Mouse (Mus musculus) hindbrain, embryonic 16.5 days (tissue): ENCODE data around the gene Ier2. TPM values are rescaled to one million over a fixed set of nuclear protein-coding genes. Genes with fewer than 3 reads are reported as not detected.
"Not testable (repeated sequence)": the region's sequence is repeated elsewhere in the genome, so short reads cannot be mapped to it uniquely, and the experiment has no call there.

ENCODE experiments used
- ATAC-seq: fragments of 200-750 bp; cut with Nextera tagmentation; 2 replicates; pipeline ENCODE4 v1.8.0; 2017; ENCODE audit warnings: moderate TSS enrichment, moderate library complexity
- H3K27ac ChIP-seq: fragments of 300-500 bp; sonication (generic); 2 replicates; pipeline ENCODE4 v1.5.1; 2014; ENCODE audit warnings: low read depth, mild to moderate bottlenecking, control low read depth, low read length, moderate library complexity
- H3K27me3 ChIP-seq: fragments of 300-500 bp; sonication (generic); replicated peaks from 2 replicates; pipeline ENCODE4 v1.6.1; 2014; ENCODE audit warnings: low read length; ENCODE audit not compliant: control insufficient read depth, insufficient read depth
- H3K36me3 ChIP-seq: fragments of 300-500 bp; sonication (generic); 2 replicates; pipeline ENCODE4 v1.6.1; 2014; ENCODE audit warnings: mild to moderate bottlenecking, low read length, moderate library complexity, mixed read lengths; ENCODE audit not compliant: control insufficient read depth, insufficient read depth
- H3K4me1 ChIP-seq: fragments of 300-500 bp; sonication (generic); 2 replicates; pipeline ENCODE4 v1.6.1; 2014; ENCODE audit warnings: low read depth, low read length; ENCODE audit not compliant: control insufficient read depth, insufficient read depth
- H3K4me2 ChIP-seq: fragments of 300-500 bp; sonication (generic); 2 replicates; pipeline ENCODE4 v1.6.1; 2014; ENCODE audit warnings: mild to moderate bottlenecking, low read length, control low read depth, moderate library complexity
- H3K4me3 ChIP-seq: fragments of 300-500 bp; sonication (generic); 2 replicates; pipeline ENCODE4 v1.5.1; 2014; ENCODE audit warnings: mild to moderate bottlenecking, low read length, control low read depth, moderate library complexity
- H3K9ac ChIP-seq: fragments of 300-500 bp; sonication (generic); 2 replicates; pipeline ENCODE4 v1.6.1; 2014; ENCODE audit warnings: low read depth, mild to moderate bottlenecking, control low read depth, low read length, moderate library complexity
- H3K9me3 ChIP-seq: fragments of 300-500 bp; sonication (generic); 2 replicates; pipeline ENCODE4 v1.6.1; 2014; ENCODE audit warnings: mild to moderate bottlenecking, low read length, moderate library complexity; ENCODE audit not compliant: control insufficient read depth
- WGBS: fragments of 180-500 bp; shearing (Covaris S2); extraction: QIAGEN DNeasy Blood & Tissue Kit; methylation state at CpG from one replicate; pipeline ENCODE4 v1.1.7; 2014; 5-methylcytosine and 5-hydroxymethylcytosine counted together
- polyA plus RNA-seq: library from polyadenylated mRNA; unstranded; fragments of >200 nt; fragmentation: Nextera tagmentation; extraction: Ambion mirVana; gene quantifications from 2 replicates; pipeline ENCODE4 v1.2.1, GENCODE M21; 2015

Ier2 gene
- polyA plus RNA-seq, 1 experiment from 2014 or later: 18.2 TPM

DNA sequence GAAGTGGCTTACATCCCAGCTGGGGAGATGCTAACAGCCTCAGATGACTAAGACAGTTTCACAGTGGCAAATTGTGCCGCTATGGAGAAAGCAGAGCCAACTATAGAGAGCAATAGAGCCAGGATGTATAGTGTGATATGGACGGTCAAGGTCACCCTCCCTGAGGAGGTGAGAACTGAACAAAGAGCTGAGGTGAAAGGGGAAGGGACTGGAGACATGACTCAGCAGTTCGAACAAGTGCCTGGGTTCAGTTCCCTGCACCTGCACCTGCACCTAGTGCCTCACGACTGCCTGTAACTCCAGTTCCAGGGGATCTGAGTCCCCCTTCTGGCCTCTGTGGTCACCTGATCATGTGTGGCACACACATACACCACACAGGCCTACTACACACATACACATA is 32.5 kb downstream of the Ier2 start:
- H3K27me3 ChIP-seq: no peaks in the 10 kb centered on the region
- H3K9ac ChIP-seq: no peak overlapping the region
- no peak overlapping the region for H3K4me3 ChIP-seq
- H3K9me3 ChIP-seq: no peaks in the 10 kb centered on the region
- H3K4me1 ChIP-seq: peaks cover 5% of the 10 kb centered on the region
- no peak for ATAC-seq
- H3K4me2 ChIP-seq: no peak overlapping the region
- no peak overlapping the region for H3K27ac ChIP-seq
- 88% methylated on average over 4 of the region's 4 CpGs for WGBS
- H3K36me3 ChIP-seq: peaks cover 13% of the 10 kb centered on the region; the same call in 1 of the 2 replicates

DNA sequence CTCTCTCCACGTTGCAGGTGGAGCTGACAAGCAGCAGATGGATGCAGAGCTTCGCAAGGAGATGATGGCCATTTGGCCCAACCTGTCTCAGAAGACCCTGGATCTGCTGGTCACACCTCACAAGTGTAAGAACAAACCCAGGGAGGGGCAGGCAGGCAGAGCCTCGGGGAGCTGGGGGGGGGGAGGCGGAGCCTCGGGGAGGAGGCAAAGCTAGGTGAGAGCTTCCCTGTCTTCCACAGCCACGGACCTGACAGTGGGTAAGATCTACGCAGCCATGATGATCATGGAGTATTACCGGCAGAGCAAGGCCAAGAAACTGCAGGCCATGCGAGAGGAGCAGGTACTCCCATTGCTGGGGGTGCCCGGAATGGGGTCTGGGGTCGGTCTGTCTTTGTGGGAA is 33.1 kb downstream of the Ier2 start:
- peaks cover 13% of the 10 kb centered on the region; the same call in 1 of the 2 replicates for H3K36me3 ChIP-seq

DNA sequence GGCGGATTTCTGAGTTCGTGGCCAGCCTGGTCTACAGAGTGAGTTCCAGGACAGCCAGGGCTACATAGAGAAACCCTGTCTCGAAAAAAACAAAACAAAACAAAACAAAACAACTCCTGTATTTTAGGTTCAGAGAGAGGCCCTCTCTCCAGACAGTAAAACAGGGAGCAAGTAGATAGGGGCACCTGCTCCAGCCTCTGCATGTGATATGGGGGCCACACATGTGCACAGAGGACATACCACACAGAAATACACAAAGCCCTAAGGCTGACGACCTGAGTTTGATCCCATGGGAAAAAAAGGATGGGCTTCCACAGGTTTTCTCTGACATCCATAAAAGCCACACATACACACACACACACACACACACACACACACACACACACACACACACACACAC is 39.2 kb downstream of the Ier2 start:
- H3K27ac ChIP-seq, H3K4me1 ChIP-seq, H3K9me3 ChIP-seq, ATAC-seq, H3K4me2 ChIP-seq, H3K4me3 ChIP-seq, H3K36me3 ChIP-seq, H3K27me3 ChIP-seq, H3K9ac ChIP-seq: not testable (repeated sequence)
- 74% methylated on average over 4 of the region's 4 CpGs for WGBS

More for the DNA sequence above, 33.1 kb downstream of the Ier2 start:
- Histone ChIP-seq H3K27ac (no peak overlapping the region), H3K4me3 (no peak overlapping the region), H3K4me2 (no peak overlapping the region), H3K9me3 (no peaks in the 10 kb centered on the region), H3K9ac (no peak overlapping the region), H3K4me1 (no peaks in the 10 kb centered on the region; the same call in none of the 2 replicates), H3K27me3 (no peaks in the 10 kb centered on the region)
- WGBS: 84% methylated on average over 11 of the region's 11 CpGs
- ATAC-seq: no peak

DNA sequence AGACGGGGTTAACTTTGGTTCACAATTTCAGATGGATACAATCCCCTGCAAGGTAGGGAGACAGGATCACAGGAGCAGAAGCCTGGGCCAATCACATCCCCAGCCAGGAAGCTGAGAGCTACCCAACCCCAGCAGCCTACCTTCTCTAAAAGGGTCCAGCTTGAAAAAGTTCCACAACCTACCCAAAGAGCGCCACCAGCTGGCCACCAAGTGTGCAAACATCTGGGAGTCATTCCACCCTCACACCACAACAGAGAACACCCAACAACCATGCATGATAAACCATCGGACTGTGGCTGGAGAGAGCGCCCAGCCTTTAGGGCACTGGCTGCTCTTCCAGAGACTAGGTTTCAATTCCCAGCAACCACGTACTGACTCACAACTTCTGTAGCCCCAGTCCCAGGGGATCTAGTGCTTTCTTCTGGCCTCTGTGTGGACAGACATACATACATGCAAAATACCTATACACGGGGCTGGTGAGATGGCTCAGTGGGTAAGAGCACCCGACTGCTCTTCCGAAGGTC is 41.5 kb downstream of the Ier2 start:
- ATAC-seq: no peak
- H3K4me3 ChIP-seq: no peak overlapping the region

DNA sequence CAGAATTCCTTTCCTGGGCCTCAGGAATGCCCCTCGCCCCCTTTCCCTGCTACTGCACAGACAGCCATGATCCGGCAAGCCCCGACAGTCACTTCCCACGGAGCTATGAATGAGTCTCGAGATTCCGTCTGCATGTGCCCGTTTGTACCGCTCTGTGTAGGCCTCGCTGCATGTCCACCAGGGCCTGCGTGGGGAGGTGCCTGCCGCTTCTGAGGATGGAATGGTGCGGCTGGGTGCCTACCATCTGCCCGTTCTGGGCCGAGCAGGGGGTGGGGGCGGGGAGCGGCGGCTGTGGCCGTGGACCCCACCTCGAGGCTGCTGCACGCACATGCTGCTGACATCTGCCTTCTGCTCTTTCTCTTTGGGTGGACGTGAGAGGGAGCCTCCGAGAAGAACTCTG is 45.6 kb downstream of the Ier2 start:
- no peak overlapping the region for H3K4me3 ChIP-seq
- no peaks in the 10 kb centered on the region; the same call in 1 of the 2 replicates for H3K4me1 ChIP-seq
- no peaks in the 10 kb centered on the region for H3K9me3 ChIP-seq
- H3K27ac ChIP-seq: peak overlapping the region; percentile 5; the same call in 1 of the 2 replicates
- 34% methylated on average over 21 of the region's 22 CpGs for WGBS
- no peaks in the 10 kb centered on the region for H3K36me3 ChIP-seq
- no peak for ATAC-seq
- no peak overlapping the region for H3K9ac ChIP-seq
- H3K4me2 ChIP-seq: no peak overlapping the region
- no peaks in the 10 kb centered on the region for H3K27me3 ChIP-seq

More for the DNA sequence above, 41.5 kb downstream of the Ier2 start:
- Histone ChIP-seq H3K9me3 (no peaks in the 10 kb centered on the region), H3K27ac (no peak overlapping the region), H3K36me3 (no peaks in the 10 kb centered on the region), H3K4me1 (no peaks in the 10 kb centered on the region; the same call in 1 of the 2 replicates), H3K9ac (no peak overlapping the region), H3K4me2 (no peak overlapping the region), H3K27me3 (no peaks in the 10 kb centered on the region)
- 78% methylated on average over 8 of the region's 8 CpGs for WGBS

DNA sequence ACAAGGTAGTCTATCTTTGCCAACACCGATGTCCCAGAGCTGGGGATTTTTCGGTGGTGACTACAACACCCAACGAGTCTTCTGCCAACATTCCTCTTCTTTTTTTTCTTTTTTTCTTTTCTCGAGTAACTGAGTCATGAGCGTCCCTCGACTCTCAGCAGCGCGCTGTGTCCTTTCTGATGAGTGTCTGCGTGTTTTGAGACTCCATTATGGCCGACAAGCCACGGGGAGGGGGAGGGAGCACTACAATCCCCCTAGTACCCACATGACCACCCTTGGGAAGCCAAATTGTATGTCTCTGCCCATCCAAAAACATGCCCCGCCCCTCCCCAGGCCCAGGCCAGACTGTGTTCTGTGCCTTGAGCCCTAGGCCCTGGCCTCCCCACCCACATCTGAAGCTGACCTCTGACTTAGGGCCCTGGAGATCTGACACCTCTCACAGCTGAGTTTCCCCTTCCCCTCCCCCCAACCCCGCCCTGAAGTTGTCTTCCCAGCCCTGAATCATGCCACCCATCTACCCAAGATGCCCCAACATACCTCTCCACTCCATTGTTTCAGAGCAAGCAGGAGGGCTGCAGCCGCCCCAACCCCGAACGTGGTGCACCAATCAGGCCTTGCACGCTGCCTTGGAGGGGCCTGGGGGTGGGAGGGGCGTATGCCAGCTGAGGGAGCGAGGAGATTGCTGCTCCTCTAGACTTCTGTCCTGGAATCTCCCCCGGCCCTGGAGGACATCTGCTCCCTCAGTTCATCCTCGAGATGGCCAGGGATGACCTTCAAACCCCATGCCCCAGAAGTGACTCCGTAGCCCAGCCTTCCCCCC is 46.8 kb downstream of the Ier2 start:
- no peaks in the 10 kb centered on the region for H3K36me3 ChIP-seq
- WGBS: 23% methylated on average over 22 of the region's 22 CpGs

DNA sequence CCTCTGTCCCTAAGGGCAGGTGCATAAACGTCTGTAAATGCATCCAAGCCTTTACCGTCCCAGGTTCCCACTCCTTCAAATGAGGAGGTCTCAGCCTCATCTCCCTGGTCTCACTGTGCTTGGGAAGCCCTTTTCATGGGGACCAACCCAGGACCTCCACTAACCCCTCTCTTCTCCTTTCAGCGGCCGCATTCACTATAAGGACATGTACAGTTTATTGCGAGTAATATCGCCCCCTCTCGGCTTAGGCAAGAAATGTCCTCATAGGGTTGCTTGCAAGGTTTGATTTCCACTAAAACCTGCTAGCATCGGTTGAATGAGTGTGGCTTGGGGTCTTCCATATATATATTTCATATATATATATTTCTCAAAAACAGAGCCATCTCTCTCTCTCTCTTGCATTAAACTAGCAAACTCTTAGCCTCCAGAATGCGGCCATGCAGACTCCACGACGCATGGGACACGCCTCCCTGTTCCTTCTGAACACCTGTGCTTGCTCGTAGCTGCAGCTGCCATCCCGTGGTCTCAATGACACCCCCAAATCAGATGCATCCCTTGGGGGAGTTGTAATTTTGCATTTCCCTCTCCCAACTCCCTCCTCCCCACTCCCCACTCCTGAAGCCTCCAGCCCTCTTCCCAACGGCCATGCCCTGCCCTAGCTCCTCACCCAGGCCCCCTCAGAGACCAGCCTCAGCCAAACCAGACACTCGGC is 48.0 kb downstream of the Ier2 start:
- no peaks in the 10 kb centered on the region for H3K36me3 ChIP-seq
- 30% methylated on average over 16 of the region's 16 CpGs for WGBS
- H3K4me2 ChIP-seq: no peak overlapping the region
- H3K27ac ChIP-seq: no peak overlapping the region
- H3K4me3 ChIP-seq: no peak overlapping the region
- H3K9me3 ChIP-seq: no peaks in the 10 kb centered on the region
- no peak for ATAC-seq
- H3K9ac ChIP-seq: no peak overlapping the region
- H3K27me3 ChIP-seq: no peaks in the 10 kb centered on the region
- H3K4me1 ChIP-seq: no peaks in the 10 kb centered on the region; the same call in 1 of the 2 replicates

More for the DNA sequence above, 46.8 kb downstream of the Ier2 start:
- Histone ChIP-seq H3K4me1 (no peaks in the 10 kb centered on the region; the same call in 1 of the 2 replicates), H3K27me3 (no peaks in the 10 kb centered on the region), H3K9me3 (no peaks in the 10 kb centered on the region), H3K27ac (no peak overlapping the region), H3K4me2 (no peak overlapping the region), H3K9ac (0 out of 2 replicates have a peak overlapping the region, but pooled peaks have one; percentile 27), H3K4me3 (no peak overlapping the region)
- peak; percentile 47 for ATAC-seq
